Mouse (Mus musculus) MEL (cell line): ENCODE data around the gene Galnt17. TPM values are rescaled to one million over a fixed set of nuclear protein-coding genes. Genes with fewer than 3 reads are reported as not detected.

Experiments used
- DNase-seq: peaks from one replicate; pipeline ENCODE4 v3.0.0; 2011; ENCODE audit warnings: low read depth, low spot score
- H3K27ac ChIP-seq: 2 replicates; pipeline ENCODE4 v1.5.1; 2012; ENCODE audit warnings: low read depth, mild to moderate bottlenecking, control low read depth, low read length, moderate library complexity; ENCODE audit not compliant: control insufficient read depth
- H3K27me3 ChIP-seq, 2 experiments: fragments of 150-350 bp in 1 of 2; sonication (generic) in 1 of 2; 2 replicates each; pipeline ENCODE4 v1.6.1; 2012; ENCODE audit warnings: low read length in 2 of 2, mild to moderate bottlenecking in 2 of 2, improper control_type of control experiment in 1 of 2, moderate library complexity in 1 of 2; ENCODE audit not compliant: insufficient read depth in 2 of 2, control insufficient read depth in 1 of 2
- H3K36me3 ChIP-seq, 2 experiments: 2 replicates each; pipeline ENCODE4 v1.6.1; 2012 to 2014; ENCODE audit warnings: low read length in 2 of 2, improper control_type of control experiment in 1 of 2, inconsistent platforms in 1 of 2, mild to moderate bottlenecking in 1 of 2; ENCODE audit not compliant: insufficient read depth in 2 of 2, control insufficient read depth in 1 of 2
- H3K4me1 ChIP-seq, 2 experiments: fragments of 150-350 bp in 1 of 2; sonication (generic) in 1 of 2; 2 replicates each; pipeline ENCODE4 v1.6.1; 2012; ENCODE audit warnings: low read length in 2 of 2, improper control_type of control experiment in 1 of 2, mild to moderate bottlenecking in 1 of 2; ENCODE audit not compliant: insufficient read depth in 2 of 2, control insufficient read depth in 1 of 2
- H3K4me3 ChIP-seq, 2 experiments: fragments of 150-350 bp in 1 of 2; sonication (generic) in 1 of 2; 2 replicates each; pipeline ENCODE4 v1.5.1; 2012; ENCODE audit warnings: low read depth in 2 of 2, low read length in 2 of 2, mild to moderate bottlenecking in 2 of 2, moderate library complexity in 2 of 2, control low read depth in 1 of 2, improper control_type of control experiment in 1 of 2; ENCODE audit not compliant: control insufficient read depth in 1 of 2, insufficient read depth in 1 of 2
- H3K79me2 ChIP-seq: 2 replicates; pipeline ENCODE4 v1.6.1; 2012; ENCODE audit warnings: mild to moderate bottlenecking, low read length, moderate library complexity; ENCODE audit not compliant: control insufficient read depth, poor library complexity, insufficient read depth
- H3K9ac ChIP-seq: 2 replicates; pipeline ENCODE4 v1.6.1; 2012; ENCODE audit warnings: low read depth, mild to moderate bottlenecking, control low read depth, low read length, moderate library complexity; ENCODE audit not compliant: control insufficient read depth, poor library complexity, severe bottlenecking
- H3K9me3 ChIP-seq: fragments of 150-350 bp; sonication (generic); replicated peaks from 2 replicates; pipeline ENCODE4 v1.6.1; 2012; ENCODE audit warnings: mild to moderate bottlenecking, low read length, improper control_type of control experiment, moderate library complexity; ENCODE audit not compliant: insufficient read depth
- CHD2 ChIP-seq: IDR thresholded peaks from 2 replicates; pipeline ENCODE4 v1.6.1; 2011; ENCODE audit warnings: low read length, improper control_type of control experiment
- CTCF ChIP-seq, 3 experiments: IDR thresholded peaks in 2 of 3; conservative IDR thresholded peaks in 1 of 3; 2 replicates each; pipeline ENCODE4 v1.5.1; 2011 to 2012; ENCODE audit warnings: low read length in 3 of 3, low read depth in 2 of 3, mild to moderate bottlenecking in 2 of 3, improper control_type of control experiment in 1 of 3, inconsistent platforms in 1 of 3, mixed read lengths in 1 of 3, moderate library complexity in 1 of 3; ENCODE audit not compliant: control insufficient read depth in 1 of 3, insufficient read depth in 1 of 3, poor library complexity in 1 of 3, severe bottlenecking in 1 of 3
- GABPA ChIP-seq: IDR thresholded peaks from 2 replicates; pipeline ENCODE4 v1.6.1; 2012; ENCODE audit warnings: low read depth, mild to moderate bottlenecking, inconsistent platforms, low read length, improper control_type of control experiment, moderate library complexity
- MEF2A ChIP-seq: IDR thresholded peaks from 2 replicates; pipeline ENCODE4 v1.6.1; 2014; ENCODE audit warnings: low read depth, mild to moderate bottlenecking, inconsistent platforms, low read length, improper control_type of control experiment; ENCODE audit not compliant: poor library complexity, insufficient replicate concordance, severe bottlenecking; ENCODE audit errors: extremely low read depth
- MYC ChIP-seq: IDR thresholded peaks from 2 replicates; pipeline ENCODE4 v1.6.1; 2011; ENCODE audit warnings: low read depth, mild to moderate bottlenecking, low read length, improper control_type of control experiment, moderate library complexity
- POLR2A ChIP-seq, 2 experiments: IDR thresholded peaks; 2 replicates each; pipeline ENCODE4 v1.6.1; 2011 to 2012; ENCODE audit warnings: low read length in 2 of 2, mild to moderate bottlenecking in 2 of 2, control low read depth in 1 of 2, improper control_type of control experiment in 1 of 2, low read depth in 1 of 2, moderate library complexity in 1 of 2; ENCODE audit not compliant: control insufficient read depth in 1 of 2, insufficient read depth in 1 of 2, poor library complexity in 1 of 2
- RAD21 ChIP-seq: IDR thresholded peaks from 2 replicates; pipeline ENCODE4 v1.6.1; 2011; ENCODE audit warnings: mild to moderate bottlenecking, low read depth, low read length, improper control_type of control experiment
- SIN3A ChIP-seq: IDR thresholded peaks from 2 replicates; pipeline ENCODE4 v1.6.1; 2012; ENCODE audit warnings: low read length, improper control_type of control experiment, inconsistent platforms
- SMC3 ChIP-seq: IDR thresholded peaks from 2 replicates; pipeline ENCODE4 v1.6.1; 2011; ENCODE audit warnings: low read depth, low read length, improper control_type of control experiment
- ZNF384 ChIP-seq: IDR thresholded peaks from 2 replicates; pipeline ENCODE4 v1.6.1; 2012; ENCODE audit warnings: low read depth, mild to moderate bottlenecking, inconsistent platforms, low read length, improper control_type of control experiment
- polyA plus RNA-seq, 2 experiments: library from polyadenylated mRNA; stranded (reverse) in 1 of 2; unstranded in 1 of 2; fragments of >175 nt in 1 of 2; fragments of >200 nt in 1 of 2; gene quantifications; 2 replicates each; pipeline versions ENCODE4 v1.2.1 to v1.2.4; 2012; ENCODE audit warnings: low replicate concordance in 2 of 2, low read depth in 1 of 2; ENCODE audit not compliant: insufficient read length in 2 of 2, insufficient read depth in 1 of 2, missing spikeins in 1 of 2
- total RNA-seq: library from RNA; depleted of rRNA; stranded (reverse); fragments of 300-350 nt; gene quantifications from 2 replicates; pipeline ENCODE4 v1.2.3, GENCODE M21; 2012

Galnt17 gene
- total and polyA plus RNA-seq, 3 experiments = not detected

- no peaks in the 10 kb centered on the region for H3K27me3 ChIP-seq
- no peak overlapping the region for H3K9ac ChIP-seq
- TF ChIP-seq POLR2A (IDR thresholded peaks at IDR 0.05; ENCODE audit: control insufficient read depth in 1 of 2, insufficient read depth in 1 of 2, low read depth in 1 of 2, low read length in 2 of 2, poor library complexity in 1 of 2) (no peak), ZNF384 (no peak), MYC (no peak), MEF2A (no peak), CTCF (IDR thresholded peaks at IDR 0.05 in 2 of 3, conservative IDR thresholded peaks at IDR 0.05 in 1 of 3; ENCODE audit: control insufficient read depth in 1 of 3, insufficient read depth in 1 of 3, low read depth in 2 of 3, low read length in 3 of 3, poor library complexity in 1 of 3, severe bottlenecking in 1 of 3) (peak; percentile 20 to 43 (median 21); a peak in 5 of 6 replicates), CHD2 (no peak), SIN3A (no peak), GABPA (no peak), SMC3 (peak; percentile 15; the same call in 1 of the 2 replicates)
- peak; percentile 8 for DNase-seq
- H3K4me1 ChIP-seq = no peaks in the 10 kb centered on the region
- no peaks in the 10 kb centered on the region for H3K79me2 ChIP-seq
- H3K27ac ChIP-seq = no peak overlapping the region
- no peak overlapping the region for H3K4me3 ChIP-seq
- H3K36me3 ChIP-seq = no peaks in the 10 kb centered on the region
- no peaks in the 10 kb centered on the region for H3K9me3 ChIP-seq
These were observed 298.8 kb downstream of the Galnt17 start for GRCm38 (mm10) chr5:131009510-131009909.

GRCm38 (mm10) chr5:131008507-131008906, 299.8 kb downstream of the Galnt17 start:
- no peaks in the 10 kb centered on the region for H3K4me1 ChIP-seq
- DNase-seq = no peak
- no peaks in the 10 kb centered on the region for H3K36me3 ChIP-seq
- TF ChIP-seq RAD21 = no peak
- TF ChIP-seq, all 39 proteins: peak for 0
- H3K4me3 ChIP-seq = no peak overlapping the region
- H3K79me2 ChIP-seq = no peaks in the 10 kb centered on the region
- no peaks in the 10 kb centered on the region for H3K27me3 ChIP-seq
- no peaks in the 10 kb centered on the region for H3K9me3 ChIP-seq
- H3K9ac ChIP-seq = no peak overlapping the region
- no peak overlapping the region for H3K27ac ChIP-seq

- H3K36me3 ChIP-seq = no peaks in the 10 kb centered on the region
- no peaks in the 10 kb centered on the region for H3K27me3 ChIP-seq
- peak; percentile 15 for DNase-seq
- H3K4me1 ChIP-seq = no peaks in the 10 kb centered on the region
- no peaks in the 10 kb centered on the region for H3K79me2 ChIP-seq
- no peak overlapping the region for H3K9ac ChIP-seq
- H3K27ac ChIP-seq = no peak overlapping the region
- no peaks in the 10 kb centered on the region for H3K9me3 ChIP-seq
- TF ChIP-seq CTCF (IDR thresholded peaks at IDR 0.05 in 2 of 3, conservative IDR thresholded peaks at IDR 0.05 in 1 of 3; ENCODE audit: control insufficient read depth in 1 of 3, insufficient read depth in 1 of 3, low read depth in 2 of 3, low read length in 3 of 3, poor library complexity in 1 of 3, severe bottlenecking in 1 of 3) = peak; percentile 12 to 49 (median 36); a peak in 4 of 6 replicates
- no peak; the same call in 1 of the 2 replicates for TF ChIP-seq SMC3
- 0 out of 2 replicates have a peak, but pooled peaks have one; percentile 2 for TF ChIP-seq RAD21
- H3K4me3 ChIP-seq = no peak overlapping the region
These were observed 300.3 kb downstream of the Galnt17 start for GRCm38 (mm10) chr5:131007871-131008505.
